Mouse (Mus musculus) olfactory bulb, adult 2 months (tissue): ENCODE data around the gene Klk11.

Experiments
- CTCF ChIP-seq: fragments of 200-500 bp; IDR thresholded peaks from 2 replicates; pipeline ENCODE4 v1.5.1; 2012; ENCODE audit warnings: low read depth, mild to moderate bottlenecking, low read length, moderate library complexity; ENCODE audit not compliant: insufficient read depth
- POLR2A ChIP-seq: fragments of 200-500 bp; IDR thresholded peaks from 2 replicates; pipeline ENCODE4 v1.6.1; 2012; ENCODE audit warnings: mild to moderate bottlenecking, low read depth, low read length, moderate library complexity; ENCODE audit not compliant: insufficient read depth

- no peak for TF ChIP-seq CTCF
- TF ChIP-seq POLR2A = no peak
These were observed 47.2 kb downstream of the Klk11 start for GRCm38 (mm10) chr7:43821581-43821980.
